Mouse (Mus musculus) regulatory T cell (primary cell): ENCODE data around the gene 1810024B03Rik.
"Not testable (repeated sequence)": the region's sequence is repeated elsewhere in the genome, so short reads cannot be mapped to it uniquely, and the experiment has no call there.

Source experiments
- in situ Hi-C: fragments of 300-600 bp; cut with MboI, MseI; formaldehyde crosslinking; loops from one replicate; pipeline ENCODE4 v1.15.1; 2025; ENCODE audit warnings: high pct_unique_total_duplicates

The 1810024B03Rik gene

GRCm38 (mm10) chr2:127207547-127208451 lies at the start of gene 1810024B03Rik, which contains the start of gene Snrnp200:
Gene 1810024B03Rik (minus strand): TSS chr2:127208280.
Gene Snrnp200 (plus strand): TSS chr2:127208386.
- in situ Hi-C loops: no loop called here

- in situ Hi-C loops: no loop called here
Observed at GRCm38 (mm10) chr2:127255294-127255693, 47.2 kb upstream of the 1810024B03Rik start.

- in situ Hi-C loops: no loop called here
Observed at GRCm38 (mm10) chr2:127254604-127255134, 46.6 kb upstream of the 1810024B03Rik start.

- in situ Hi-C loops: no loop called here
Observed at GRCm38 (mm10) chr2:127252787-127253186, 44.7 kb upstream of the 1810024B03Rik start.

- in situ Hi-C loops: no loop called here
Observed at GRCm38 (mm10) chr2:127251880-127252527, 43.9 kb upstream of the 1810024B03Rik start.

- in situ Hi-C loops: no loop called here
Observed at GRCm38 (mm10) chr2:127251457-127251856, 43.4 kb upstream of the 1810024B03Rik start.

GRCm38 (mm10) chr2:127250291-127251008 lies 42.4 kb upstream of the 1810024B03Rik start:
- in situ Hi-C loops: no loop called here

- in situ Hi-C loops: loop anchor here (5.0 kb wide), 1 partner anchor 579 kb away; no protein-coding TSS in a partner anchor
Observed at GRCm38 (mm10) chr2:127248334-127249004, 40.4 kb upstream of the 1810024B03Rik start.

GRCm38 (mm10) chr2:127247592-127248333 lies 39.7 kb upstream of the 1810024B03Rik start, which contains the start of the genes Ciao1 and Tmem127:
Gene Ciao1 (minus strand): TSS chr2:127247816.
Gene Tmem127 (plus strand): TSS chr2:127247908.
- in situ Hi-C loops: loop anchor here (5.0 kb wide), 1 partner anchor 580 kb away; no protein-coding TSS in a partner anchor

- in situ Hi-C loops: loop anchor here (5.0 kb wide), 1 partner anchor 37 kb away; no protein-coding TSS in a partner anchor
Observed at GRCm38 (mm10) chr2:127240065-127240464, 32.0 kb upstream of the 1810024B03Rik start.

- in situ Hi-C loops: no loop called here
Observed at GRCm38 (mm10) chr2:127237897-127238610, 30.0 kb upstream of the 1810024B03Rik start.

GRCm38 (mm10) chr2:127225261-127225660 lies 17.2 kb upstream of the 1810024B03Rik start:
- in situ Hi-C loops: no loop called here

- in situ Hi-C loops: loop anchor here (5.0 to 10.0 kb wide), 2 partner anchors 75 to 1417 kb away; no protein-coding TSS in a partner anchor
Observed at GRCm38 (mm10) chr2:127217746-127218145, 9.7 kb upstream of the 1810024B03Rik start.

- in situ Hi-C loops: loop anchor here (10.0 kb wide), 1 partner anchor 1424 kb away; no protein-coding TSS in a partner anchor
Observed at GRCm38 (mm10) chr2:127210701-127211100, 2.6 kb upstream of the 1810024B03Rik start.

GRCm38 (mm10) chr2:127208452-127208769 lies 331 bp upstream of the 1810024B03Rik start:
- in situ Hi-C loops: no loop called here

GRCm38 (mm10) chr2:127206916-127207315 lies 1.2 kb downstream of the 1810024B03Rik start:
- in situ Hi-C loops: no loop called here

GRCm38 (mm10) chr2:127205936-127206335 lies 2.1 kb downstream of the 1810024B03Rik start:
- in situ Hi-C loops: not testable (repeated sequence)

- in situ Hi-C loops: loop anchor here (5.0 kb wide), 1 partner anchor 38 kb away; no protein-coding TSS in a partner anchor
Observed at GRCm38 (mm10) chr2:127204932-127205331, 3.1 kb downstream of the 1810024B03Rik start.

- in situ Hi-C loops: no loop called here
Observed at GRCm38 (mm10) chr2:127189574-127189973, 18.5 kb downstream of the 1810024B03Rik start.
